Mouse (Mus musculus) heart, adult 2 months (tissue): Measurements from ENCODE around the gene Gpr173. TPM values are rescaled to one million over a fixed set of nuclear protein-coding genes. Genes with fewer than 3 reads are reported as not detected.

ENCODE experiments used
- DNase-seq, 2 experiments: peaks; one replicate each; pipeline ENCODE4 v3.0.0; 2021
- H3K27ac ChIP-seq: fragments of 200-600 bp; 2 replicates; pipeline ENCODE4 v1.8.1; 2022
- H3K27me3 ChIP-seq: fragments of 200-500 bp; 2 replicates; pipeline ENCODE4 v1.6.1; 2012; ENCODE audit warnings: mild to moderate bottlenecking, low read length, inconsistent platforms, mixed read lengths; ENCODE audit not compliant: control insufficient read depth, insufficient read depth
- H3K36me3 ChIP-seq: fragments of 200-500 bp; 2 replicates; pipeline ENCODE4 v1.6.1; 2012; ENCODE audit warnings: low read length, inconsistent platforms; ENCODE audit not compliant: control insufficient read depth, insufficient read depth
- H3K4me1 ChIP-seq: fragments of 200-500 bp; 2 replicates; pipeline ENCODE4 v1.6.1; 2011; ENCODE audit warnings: low read length; ENCODE audit not compliant: control insufficient read depth, insufficient read depth
- H3K4me3 ChIP-seq: fragments of 200-600 bp; 2 replicates; pipeline ENCODE4 v1.8.1; 2022
- H3K79me2 ChIP-seq: fragments of 200-500 bp; replicated peaks from 2 replicates; pipeline ENCODE4 v1.6.1; 2012; ENCODE audit warnings: mild to moderate bottlenecking, inconsistent platforms, low read length, moderate library complexity, mixed read lengths; ENCODE audit not compliant: control insufficient read depth, insufficient read depth
- H3K9ac ChIP-seq: fragments of 200-500 bp; 2 replicates; pipeline ENCODE4 v1.6.1; 2012; ENCODE audit warnings: low read depth, mild to moderate bottlenecking, control low read depth, inconsistent platforms, low read length, mixed read lengths
- CTCF ChIP-seq: fragments of 200-600 bp; IDR thresholded peaks from 2 replicates; pipeline ENCODE4 v1.8.1; 2022; ENCODE audit warnings: antibody characterized with exemption, mild to moderate bottlenecking, moderate library complexity
- EP300 ChIP-seq: fragments of 200-500 bp; IDR thresholded peaks from 2 replicates; pipeline ENCODE4 v1.6.1; 2011; ENCODE audit warnings: low read depth, low read length, control low read depth; ENCODE audit not compliant: insufficient read depth
- POLR2A ChIP-seq: fragments of 200-500 bp; IDR thresholded peaks from 2 replicates; pipeline ENCODE4 v1.6.1; 2011; ENCODE audit warnings: mild to moderate bottlenecking, low read depth, low read length, control low read depth; ENCODE audit not compliant: insufficient read depth
- WGBS: fragments of 180-500 bp; shearing (Covaris S2); methylation state at CpG from one replicate; pipeline ENCODE4 v1.1.7; 2018; 5-methylcytosine and 5-hydroxymethylcytosine counted together
- intact Hi-C: fragments of 180-260 bp; cut with DNase I; formaldehyde crosslinking; loops from one replicate; pipeline ENCODE4 v1.15.1; 2025
- polyA plus RNA-seq: library from polyadenylated mRNA; depleted of rRNA; stranded (reverse); fragments of >200 nt; gene quantifications from 2 replicates; pipeline ENCODE4 v1.2.3, GENCODE M21; 2012; rRNA removed
- total RNA-seq, 2 experiments: library from RNA; stranded (reverse); gene quantifications; 2 replicates each; pipeline ENCODE4 v1.2.3; 2021

The Gpr173 gene
- total and polyA plus RNA-seq, 3 experiments, result 0.42 to 0.96 (median 0.43) TPM

- H3K9ac ChIP-seq, result no peak overlapping the region
- no peaks in the 10 kb centered on the region for H3K36me3 ChIP-seq
- H3K27ac ChIP-seq, result no peak overlapping the region
- H3K4me3 ChIP-seq, result no peak overlapping the region
- no peak for DNase-seq
- no peak for TF ChIP-seq CTCF
- no peak for TF ChIP-seq POLR2A
- no peak for TF ChIP-seq EP300
- H3K4me1 ChIP-seq, result no peaks in the 10 kb centered on the region; the same call in 1 of the 2 replicates
- H3K79me2 ChIP-seq, result no peaks in the 10 kb centered on the region
- intact Hi-C loops, result no loop called here
- no peaks in the 10 kb centered on the region for H3K27me3 ChIP-seq
- WGBS, result 51% methylated on average over 2 of the region's 2 CpGs
Measured at GRCm38 (mm10) chrX:152322776-152323175, 45.7 kb downstream of the Gpr173 start.

- no peak overlapping the region for H3K27ac ChIP-seq
- H3K27me3 ChIP-seq, result no peaks in the 10 kb centered on the region
- no peaks in the 10 kb centered on the region for H3K79me2 ChIP-seq
- no peaks in the 10 kb centered on the region for H3K4me1 ChIP-seq
- no peak overlapping the region for H3K9ac ChIP-seq
- WGBS, result 79% methylated on average over 4 of the region's 4 CpGs
- TF ChIP-seq CTCF, result no peak
- TF ChIP-seq POLR2A, result no peak
- no peak for TF ChIP-seq EP300
- no peaks in the 10 kb centered on the region for H3K36me3 ChIP-seq
- H3K4me3 ChIP-seq, result no peak overlapping the region
- DNase-seq, result no peak
- intact Hi-C loops, result no loop called here
Measured at GRCm38 (mm10) chrX:152320535-152320934, 48.0 kb downstream of the Gpr173 start.

DNA sequence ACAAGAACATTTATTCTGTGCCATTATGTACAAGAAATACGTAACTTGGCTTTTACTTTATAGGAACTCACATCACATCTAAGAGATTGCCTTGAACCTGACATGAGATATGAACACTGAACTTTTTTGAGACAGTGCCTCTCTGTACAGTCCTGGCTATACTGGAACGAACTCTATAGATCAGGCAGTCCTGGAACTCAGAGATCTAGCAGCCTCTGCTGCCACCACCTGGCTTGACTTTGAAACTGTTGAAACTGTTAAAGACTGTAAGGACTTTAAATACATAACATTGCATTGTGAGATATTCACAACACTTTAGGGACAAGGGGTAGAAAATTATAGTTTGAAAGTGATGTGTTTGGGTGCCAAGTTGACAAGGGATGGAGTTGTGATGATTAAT, 60.6 kb downstream of the Gpr173 start:
- intact Hi-C loops, result loop anchor here (5.0 kb wide), 1 partner anchor 46 kb away; no protein-coding TSS in a partner anchor
- Histone ChIP-seq H3K4me1 (no peaks in the 10 kb centered on the region), H3K4me3 (no peak overlapping the region), H3K36me3 (no peaks in the 10 kb centered on the region), H3K27ac (no peak overlapping the region), H3K79me2 (no peaks in the 10 kb centered on the region), H3K9ac (no peak overlapping the region), H3K27me3 (no peaks in the 10 kb centered on the region)
- WGBS, result 56% methylated on average over 2 of the region's 2 CpGs
- DNase-seq, result peak in 1 of 2 experiments; percentile 44
- TF ChIP-seq CTCF (peak; percentile 73), POLR2A (no peak), EP300 (no peak)

GRCm38 (mm10) chrX:152307371-152307770, 61.1 kb downstream of the Gpr173 start:
- no peak overlapping the region for H3K4me3 ChIP-seq
- intact Hi-C loops, result loop anchor here (5.0 kb wide), 1 partner anchor 45 kb away; no protein-coding TSS in a partner anchor
- no peak overlapping the region for H3K9ac ChIP-seq
- no peaks in the 10 kb centered on the region for H3K27me3 ChIP-seq
- H3K36me3 ChIP-seq, result no peaks in the 10 kb centered on the region
- no peaks in the 10 kb centered on the region for H3K79me2 ChIP-seq
- H3K4me1 ChIP-seq, result no peaks in the 10 kb centered on the region
- TF ChIP-seq POLR2A (no peak), EP300 (no peak), CTCF (no peak)
- no peak overlapping the region for H3K27ac ChIP-seq
- DNase-seq, result no peak

- H3K4me1 ChIP-seq, result no peaks in the 10 kb centered on the region
- intact Hi-C loops, result loop anchor here (5.0 kb wide), 1 partner anchor 44 kb away; no protein-coding TSS in a partner anchor
- 72% methylated on average over 2 of the region's 2 CpGs for WGBS
- no peaks in the 10 kb centered on the region for H3K79me2 ChIP-seq
- H3K36me3 ChIP-seq, result no peaks in the 10 kb centered on the region
- H3K4me3 ChIP-seq, result no peak overlapping the region
- H3K27me3 ChIP-seq, result no peaks in the 10 kb centered on the region
- H3K9ac ChIP-seq, result no peak overlapping the region
- no peak for DNase-seq
- TF ChIP-seq POLR2A (no peak), EP300 (no peak), CTCF (no peak)
- no peak overlapping the region for H3K27ac ChIP-seq
Measured at GRCm38 (mm10) chrX:152306224-152306623, 62.3 kb downstream of the Gpr173 start.

Other genes with a start within 250 kb of the Gpr173 start
- gene Iqsec2, start 224.4 kb downstream of the Gpr173 start, total RNA-seq, result 10 to 100 TPM; 61.3 to 75.9 TPM
- 111 and 126 TPM in 2 replicates for gene Iqsec2, start 224.4 kb downstream of the Gpr173 start, polyA plus RNA-seq
- 10 to 100 TPM; 29.7 to 48.5 TPM for gene Kdm5c, start 135.7 kb downstream of the Gpr173 start, total RNA-seq
- gene Kdm5c, start 135.7 kb downstream of the Gpr173 start, polyA plus RNA-seq, result 17.7 and 32.7 TPM in 2 replicates
- gene Kantr, start 41.2 kb downstream of the Gpr173 start, total RNA-seq, result 1 to 10 TPM; 3.2 to 4.4 TPM
- 3.3 and 5.0 TPM in 2 replicates for gene Kantr, start 41.2 kb downstream of the Gpr173 start, polyA plus RNA-seq
- 10 to 100 TPM; 13.3 to 13.6 TPM for gene Tspyl2, start 26.3 kb downstream of the Gpr173 start, total RNA-seq
- gene Tspyl2, start 26.3 kb downstream of the Gpr173 start, polyA plus RNA-seq, result 16.1 and 18.8 TPM in 2 replicates
- gene Cldn34a, start 194.6 kb upstream of the Gpr173 start, total RNA-seq, result not detected
- not detected in 2 replicates for gene Cldn34a, start 194.6 kb upstream of the Gpr173 start, polyA plus RNA-seq